Mouse (Mus musculus): ENCODE measurements around the gene Nckap5l.

- TF ChIP-seq POLR2A (IDR thresholded peaks at IDR 0.05; ENCODE audit: borderline replicate concordance, extremely low read depth, low read depth, low read length) (no peak), CTCF (IDR thresholded peaks at IDR 0.05; ENCODE audit: insufficient read depth, low read length) (no peak)
Observed at GRCm38 (mm10) chr15:99455415-99455814, 2.1 kb downstream of the Nckap5l start.

All from lung, adult 2 months (tissue).